Mouse (Mus musculus) cerebellum, adult 11-12 months (tissue): Measurements from ENCODE around the gene Slc38a10.

Experiments
- DNase-seq: peaks from one replicate; pipeline ENCODE4 v3.0.0; 2022

Gene Slc38a10

GRCm38 (mm10) chr11:120098588-120099511 is 52.3 kb downstream of the Slc38a10 start, which contains the start of the genes Tepsin and Ndufaf8:
Tepsin (minus strand) TSS chr11:120098731.
Ndufaf8 (plus strand) TSS chr11:120098928.
- DNase-seq = peak; percentile 99

DNA sequence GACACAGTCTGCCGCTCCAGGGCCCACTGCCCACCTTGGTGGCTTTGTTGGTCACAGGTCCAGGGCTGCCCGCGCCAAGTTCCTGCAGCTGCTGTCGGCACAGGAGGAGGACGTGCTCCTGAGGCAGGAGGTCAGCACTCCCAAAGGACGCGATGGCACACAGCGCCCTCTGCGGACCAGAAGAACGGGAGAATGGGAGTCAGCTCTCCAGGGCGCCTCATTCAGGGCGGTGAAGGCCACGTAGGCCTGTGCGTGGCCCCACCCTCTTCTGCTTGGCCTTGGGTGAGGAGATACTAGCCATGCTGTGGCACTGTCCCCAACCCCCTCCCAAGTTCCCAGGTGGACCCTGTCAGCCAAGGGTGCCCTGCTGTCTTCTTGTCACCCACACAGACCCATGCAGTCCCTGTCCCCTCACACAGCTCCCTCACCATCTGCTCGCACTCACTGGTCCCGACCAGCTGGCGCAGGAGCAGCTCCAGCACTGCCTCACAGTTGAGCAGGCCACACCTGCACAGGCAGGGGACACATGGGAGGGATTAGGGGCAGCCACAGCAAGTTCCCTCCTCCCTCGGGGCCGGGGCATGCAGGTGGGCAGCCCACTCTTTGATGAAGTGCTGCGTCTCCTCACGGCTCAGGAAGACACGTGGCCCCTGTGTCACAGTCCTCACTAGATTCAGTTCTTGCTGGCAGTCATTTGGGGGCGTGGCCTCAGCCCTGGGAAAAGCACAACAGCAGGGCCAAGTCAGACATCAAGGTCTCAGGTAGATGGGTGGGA is 58.1 kb downstream of the Slc38a10 start:
- no peak for DNase-seq

- DNase-seq = no peak
These were observed 60.5 kb downstream of the Slc38a10 start for GRCm38 (mm10) chr11:120090661-120091060.

- DNase-seq = peak; percentile 98
These were observed 64.4 kb downstream of the Slc38a10 start, which contains the start of gene Cep131 for GRCm38 (mm10) chr11:120086702-120087152. Cep131 (minus strand) TSS chr11:120086827.

DNA sequence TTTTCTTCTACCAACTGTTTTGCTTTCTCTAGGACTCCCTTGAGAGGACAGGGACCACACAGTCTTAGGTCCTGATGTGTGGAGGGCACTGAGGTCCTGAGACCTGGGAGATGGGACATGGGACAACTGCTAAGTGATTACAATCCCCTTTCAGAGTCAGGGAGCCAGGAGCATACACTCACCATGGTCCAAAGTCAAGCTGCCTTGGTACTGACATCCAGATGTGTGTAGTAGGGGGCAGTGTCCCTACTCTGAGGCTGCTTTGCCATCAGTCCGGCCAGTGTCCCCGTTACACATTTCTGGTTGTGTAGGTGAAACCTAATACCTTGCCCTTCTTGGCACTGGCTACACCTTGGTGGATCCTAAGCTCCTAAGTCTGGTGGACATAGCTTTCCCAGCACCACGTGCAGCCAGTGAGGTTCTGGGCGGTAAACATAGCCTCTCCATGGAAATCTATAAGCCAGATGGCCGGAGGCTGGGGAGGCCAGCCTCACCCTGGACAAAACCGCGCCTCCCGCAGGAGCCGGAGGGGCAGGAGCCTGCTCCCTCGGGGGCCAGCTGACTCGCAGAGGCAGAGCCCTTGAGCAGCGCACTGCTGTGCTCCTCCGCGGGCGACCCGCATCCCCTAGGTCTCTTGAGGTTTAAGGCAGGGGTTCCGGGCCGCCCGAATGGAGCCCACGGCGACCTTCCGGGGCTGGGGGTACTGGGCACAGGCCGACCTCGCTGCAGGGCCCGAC is 65.1 kb downstream of the Slc38a10 start:
- DNase-seq = peak; percentile 77

- DNase-seq = no peak
These were observed 70.9 kb downstream of the Slc38a10 start for GRCm38 (mm10) chr11:120080282-120080681.

- no peak for DNase-seq
These were observed 75.0 kb downstream of the Slc38a10 start for GRCm38 (mm10) chr11:120076191-120076590.

DNA sequence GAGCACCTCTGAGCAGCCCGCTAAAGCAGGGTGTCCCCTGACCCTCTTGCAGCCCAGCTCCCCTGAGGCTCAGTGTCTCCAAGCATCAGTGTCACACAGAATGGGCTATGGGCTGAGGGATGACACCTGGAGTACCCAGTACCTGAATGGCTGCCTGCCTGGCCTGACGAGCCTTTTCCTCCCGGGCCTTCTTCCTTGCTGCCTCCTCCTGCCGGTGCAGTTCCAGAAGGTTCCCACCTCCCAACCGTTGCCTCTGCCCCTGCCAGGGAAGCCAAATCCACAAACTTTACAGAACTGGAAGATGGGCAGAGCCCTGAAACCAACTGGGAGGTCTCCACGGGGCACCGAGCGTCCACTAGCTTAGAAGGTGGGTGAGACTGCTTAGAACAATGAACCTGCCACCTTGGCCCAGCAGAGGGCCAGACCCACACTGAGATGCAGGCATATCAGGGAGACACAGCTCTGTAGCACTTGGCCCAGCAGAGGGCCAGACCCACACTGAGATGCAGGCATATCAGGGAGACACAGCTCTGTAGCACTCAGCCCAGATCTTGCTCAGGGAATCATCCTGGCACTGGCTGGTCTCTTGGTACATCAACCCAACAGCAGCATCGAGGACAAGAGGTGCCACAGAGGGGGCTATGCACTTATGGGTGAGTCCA is 78.0 kb downstream of the Slc38a10 start:
- no peak for DNase-seq

DNA sequence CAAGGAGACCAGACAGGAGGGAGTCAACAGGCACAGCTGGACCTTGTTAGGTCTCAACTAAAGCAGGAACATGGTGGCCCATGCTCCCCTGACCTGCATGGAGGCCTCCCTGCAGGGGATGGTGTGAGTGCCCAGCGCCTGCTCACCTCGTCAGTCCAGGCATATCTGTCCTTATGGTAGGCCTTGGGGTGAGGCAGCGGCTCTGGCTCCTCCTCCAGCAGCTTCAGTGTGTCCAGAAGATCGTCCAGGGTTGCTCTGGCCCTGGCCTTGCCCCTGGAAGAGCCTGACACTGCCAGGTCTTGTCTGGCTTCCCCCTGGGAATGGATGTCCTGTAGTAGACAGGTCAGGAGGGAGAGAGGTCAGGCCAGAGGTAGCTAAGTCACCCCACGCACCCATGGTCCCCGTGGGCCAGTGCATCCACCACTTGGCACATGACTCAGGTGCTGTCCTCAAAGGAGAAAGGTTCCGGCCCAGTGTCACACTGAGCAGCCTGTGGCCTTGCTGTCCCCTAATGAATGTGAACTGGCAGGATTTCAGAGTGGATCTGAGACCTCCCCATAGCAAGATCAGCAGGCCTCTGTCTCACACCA is 79.3 kb downstream of the Slc38a10 start:
- DNase-seq = no peak

DNA sequence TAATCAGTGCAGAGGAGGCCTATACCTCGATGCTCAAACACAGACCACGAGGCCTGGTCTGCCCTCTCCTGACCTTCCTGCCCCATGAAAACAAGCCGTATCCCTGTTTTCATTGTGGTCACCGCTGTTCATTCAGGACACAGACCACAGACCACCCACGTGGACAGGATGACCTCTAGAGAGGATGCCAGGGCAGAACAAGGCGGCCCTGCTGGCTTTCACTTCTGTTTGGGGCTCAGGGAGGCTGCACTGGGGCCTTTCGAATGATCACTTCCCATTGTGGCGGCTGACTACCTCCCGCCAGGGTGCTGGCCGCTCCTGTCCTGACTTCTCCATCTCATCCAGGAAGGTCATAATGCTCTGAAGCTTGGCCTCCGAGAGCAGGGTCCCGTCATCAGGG is 80.1 kb downstream of the Slc38a10 start:
- DNase-seq = no peak

DNA sequence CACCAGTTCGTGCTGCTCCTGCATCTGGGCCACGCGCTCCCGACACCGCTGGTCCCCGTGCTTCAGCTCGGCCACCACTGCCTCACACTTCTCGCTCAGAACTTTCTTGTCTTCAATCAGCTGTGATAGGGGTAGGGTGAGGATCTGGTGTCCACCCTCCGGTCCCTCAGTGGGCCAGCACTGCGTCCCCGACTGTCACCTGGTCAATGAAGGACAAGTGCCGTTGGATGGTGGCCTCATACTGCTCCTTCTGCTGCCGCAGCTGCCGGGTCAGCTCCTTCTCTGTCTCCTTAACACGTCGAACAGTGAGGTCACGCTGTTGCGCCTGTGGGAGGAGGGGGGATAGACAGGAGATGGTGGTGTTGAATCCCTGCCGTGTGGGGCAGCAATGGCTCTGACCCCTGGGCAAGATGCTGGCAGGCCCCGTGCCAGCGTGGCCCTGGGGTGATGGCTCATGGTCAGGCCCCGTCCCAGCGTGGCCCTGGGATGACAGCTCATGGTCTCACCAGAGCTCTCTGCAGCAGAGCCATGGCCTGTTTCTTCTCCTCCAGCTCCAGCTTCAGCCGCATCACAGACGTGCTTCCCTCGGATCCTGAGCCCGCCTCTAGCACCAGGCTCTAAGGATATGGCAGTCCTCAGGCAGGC is 80.7 kb downstream of the Slc38a10 start:
- no peak for DNase-seq

- DNase-seq = no peak
These were observed 81.9 kb downstream of the Slc38a10 start for GRCm38 (mm10) chr11:120069261-120069660.

DNA sequence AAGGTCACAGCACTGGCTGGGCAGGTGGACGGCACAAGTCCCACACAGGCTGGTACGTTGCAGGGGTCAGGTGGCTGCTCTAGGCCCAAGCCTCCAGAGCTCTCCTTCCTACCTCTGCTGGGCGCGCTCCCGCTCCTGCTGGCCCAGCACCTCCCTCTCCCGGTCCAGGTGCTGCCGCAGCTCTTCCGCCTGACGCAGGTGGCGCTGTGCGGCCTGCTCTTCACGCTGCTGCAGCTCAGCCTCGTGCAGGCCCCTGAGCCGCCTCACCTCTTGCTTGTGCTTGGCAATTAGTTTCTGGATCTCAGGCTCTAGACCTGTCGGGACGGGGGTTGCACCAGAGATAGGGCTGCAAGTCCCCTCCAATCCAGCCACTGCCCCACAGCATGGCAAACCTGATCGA is 83.3 kb downstream of the Slc38a10 start:
- peak; percentile 49 for DNase-seq

DNA sequence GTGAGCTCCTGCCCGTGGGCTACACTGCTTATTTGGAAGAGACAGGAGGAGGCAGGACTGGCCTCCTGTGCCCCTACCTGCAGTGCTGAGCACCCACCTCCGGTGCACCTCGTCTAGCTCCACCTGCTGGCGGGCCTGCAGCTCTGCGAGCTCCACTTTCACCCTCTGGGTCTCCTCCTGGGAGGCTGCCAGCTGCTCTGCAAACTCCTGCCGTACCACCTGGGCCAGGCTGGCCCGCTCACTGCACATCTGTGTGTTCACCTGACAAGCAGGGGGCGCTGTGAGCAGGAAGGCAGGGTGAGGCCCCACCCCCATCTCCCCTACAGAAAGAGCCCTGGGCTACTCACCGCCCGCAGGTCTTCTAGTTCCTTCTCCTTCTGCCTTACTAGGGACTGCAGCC is 85.9 kb downstream of the Slc38a10 start:
- peak; percentile 78 for DNase-seq

DNA sequence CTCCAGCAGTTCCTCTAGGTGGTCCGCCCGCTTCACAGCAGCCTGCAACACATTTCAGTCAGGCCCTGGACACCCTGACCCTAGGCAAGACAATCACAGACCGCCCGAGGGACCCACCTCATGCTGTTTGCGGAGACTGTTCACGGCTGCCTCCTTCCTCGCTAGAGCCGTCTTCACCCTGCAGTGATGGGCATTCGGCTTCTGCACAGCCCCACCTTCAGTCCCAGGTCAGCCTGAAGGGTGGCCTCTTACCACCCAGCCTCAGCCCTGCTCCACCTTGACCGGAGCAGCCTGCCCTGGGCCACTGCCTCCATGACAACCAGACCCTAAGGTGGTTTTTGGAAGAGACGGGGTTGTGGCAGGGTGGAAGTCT is 86.5 kb downstream of the Slc38a10 start:
- DNase-seq = no peak

DNA sequence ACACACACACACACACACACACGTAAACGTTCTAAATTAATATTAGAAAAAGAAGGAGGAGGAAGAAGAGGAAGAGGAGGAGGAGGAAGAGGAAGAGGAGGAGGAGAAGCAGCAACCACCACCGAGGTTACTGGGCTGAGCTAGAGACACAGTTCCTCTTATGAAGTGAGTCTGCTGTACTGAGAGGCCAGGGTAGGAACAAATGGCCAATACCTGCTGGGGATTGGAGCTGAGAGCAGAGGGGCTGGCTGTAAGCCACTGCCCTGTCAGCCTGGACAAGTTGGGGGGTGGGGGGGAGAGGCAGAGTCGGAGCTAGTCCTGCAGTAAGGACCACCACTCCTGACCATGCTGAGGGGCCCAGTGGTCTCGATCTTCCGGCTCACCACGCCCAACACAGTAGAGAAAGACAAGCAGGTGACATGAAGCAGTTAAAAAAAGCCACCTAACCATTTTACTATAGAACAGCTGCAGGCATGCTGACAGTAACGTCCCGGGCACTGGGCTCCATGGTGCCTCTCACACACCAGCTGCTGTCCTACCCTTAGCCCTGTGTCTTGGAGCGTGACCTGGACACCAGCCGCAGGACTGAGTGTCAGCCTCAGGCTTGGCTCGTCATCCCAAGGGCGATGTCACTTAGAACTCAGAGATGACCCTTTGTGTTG is 87.0 kb downstream of the Slc38a10 start:
- DNase-seq = no peak

DNA sequence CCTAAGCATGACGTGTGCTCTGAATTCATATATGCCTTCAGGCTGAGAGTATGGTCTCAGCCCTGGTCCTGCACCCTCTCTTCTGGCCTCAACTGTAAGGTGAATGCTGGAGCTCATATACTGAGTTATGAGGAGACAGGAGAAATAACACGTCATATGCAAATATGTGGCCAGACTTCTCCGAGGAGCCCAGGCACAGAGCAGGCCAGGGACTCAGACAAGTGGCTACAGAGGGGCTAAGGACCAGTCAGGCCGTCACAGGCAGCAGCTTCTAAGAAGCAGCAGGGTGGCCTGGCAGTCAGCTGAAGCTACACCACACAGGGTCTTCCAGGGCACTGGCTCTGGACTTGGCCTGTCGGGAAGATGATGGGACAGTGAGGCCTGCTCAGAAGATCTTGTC is 87.8 kb downstream of the Slc38a10 start:
- DNase-seq = no peak

DNA sequence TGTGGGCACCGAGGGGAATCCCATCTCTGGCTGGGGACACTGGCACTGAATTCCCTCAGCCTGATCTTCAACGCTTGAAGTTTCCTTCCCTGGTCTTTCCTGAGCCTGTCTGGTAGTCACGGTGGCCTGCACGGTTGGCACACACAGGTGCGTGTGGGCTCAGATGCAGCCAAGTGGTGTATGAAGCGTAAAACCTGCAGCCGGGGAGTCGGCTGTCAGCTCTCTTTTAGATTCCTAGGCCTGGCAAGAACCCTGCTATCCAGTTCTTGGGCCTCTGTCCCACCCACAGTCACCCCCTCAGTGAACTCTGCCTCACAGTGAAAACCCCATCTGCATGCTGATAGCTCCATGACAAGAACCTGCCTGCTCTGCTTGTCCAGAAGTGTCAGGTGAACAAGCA is 90.5 kb downstream of the Slc38a10 start:
- no peak for DNase-seq

DNA sequence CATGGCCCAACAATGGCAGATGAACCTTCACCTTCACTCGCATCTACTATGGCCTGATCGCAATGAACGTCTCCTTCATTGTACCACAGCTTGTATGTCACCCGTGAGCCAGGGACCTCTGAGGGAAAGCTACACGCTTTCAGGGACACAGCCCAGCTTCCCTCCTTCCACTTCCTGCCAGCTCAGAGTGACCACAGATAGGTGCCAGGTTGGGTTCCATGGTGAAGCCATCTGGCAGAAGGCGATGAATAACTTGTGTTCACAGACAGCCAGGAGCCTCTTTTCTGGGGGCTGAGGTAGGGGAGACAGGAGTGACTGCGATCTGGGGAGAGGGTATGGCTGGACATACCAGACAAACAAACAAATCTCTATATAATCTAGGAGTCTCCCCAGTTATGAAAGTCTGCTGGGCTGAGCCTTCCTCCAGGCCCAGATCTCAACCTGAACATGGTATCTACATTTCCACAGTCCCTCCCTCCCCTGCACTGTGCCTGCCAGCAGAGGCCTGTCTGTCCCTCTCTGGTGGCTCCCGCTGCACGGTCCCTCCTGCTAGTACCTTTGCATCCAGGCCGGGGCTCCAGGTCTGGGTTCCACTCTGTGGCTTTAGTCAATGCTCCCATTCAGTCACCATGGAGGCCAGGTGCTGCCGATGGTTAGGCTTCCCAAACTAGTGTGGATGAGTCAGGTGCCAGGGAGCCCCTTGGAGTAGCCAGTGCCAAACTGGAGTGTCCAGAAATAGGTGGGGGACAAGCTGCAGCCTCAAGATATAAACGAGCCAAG is 95.0 kb downstream of the Slc38a10 start:
- DNase-seq = peak; percentile 77
